ENCODE assay signal across 8 mouse cellular contexts in genomic region chrX:37048890-37049823, GRCm38 (mm10). TPM values are rescaled to one million over a fixed set of nuclear protein-coding genes. Genes with fewer than 3 reads are reported as not detected.
DNase-seq lines count a peak whose midpoint lies in the region; ATAC-seq and TF ChIP-seq lines count a peak whose summit lies in the region.

No protein-coding gene starts in this region.

- H3K27me3 ChIP-seq in testis, adult 2 months (ENCODE audit: control insufficient read depth, insufficient read depth, low read length): no peaks in the 10 kb centered on the region
- peaks cover 75% of the 10 kb centered on the region for H3K27me3 ChIP-seq in hindbrain, embryonic 13.5 days
- peaks cover 75% of the 10 kb centered on the region for H3K27me3 ChIP-seq in liver, embryonic 13.5 days
- peaks cover 8% of the 10 kb centered on the region for H3K27me3 ChIP-seq in stomach, embryonic 15.5 days (replicated peaks)

- H3K4me1 ChIP-seq in testis, adult 2 months (ENCODE audit: control insufficient read depth, insufficient read depth, low read length): peaks cover 17% of the 10 kb centered on the region
- peaks cover 15% of the 10 kb centered on the region for H3K4me1 ChIP-seq in hindbrain, embryonic 13.5 days (replicated peaks)
- no peaks in the 10 kb centered on the region for H3K4me1 ChIP-seq in liver, embryonic 13.5 days (replicated peaks)
- 0 out of 2 replicates have a peak, but pooled peaks cover 7% of the 10 kb centered on the region for H3K4me1 ChIP-seq in stomach, embryonic 15.5 days

- TF ChIP-seq POLR2A in testis, adult 2 months (IDR thresholded peaks at IDR 0.05; ENCODE audit: control insufficient read depth, low read depth, low read length): no peak

- H3K9me3 ChIP-seq in hindbrain, embryonic 13.5 days: no peaks in the 10 kb centered on the region
- no peaks in the 10 kb centered on the region for H3K9me3 ChIP-seq in liver, embryonic 13.5 days (replicated peaks)
- no peaks in the 10 kb centered on the region for H3K9me3 ChIP-seq in stomach, embryonic 15.5 days

- H3K36me3 ChIP-seq in testis, adult 2 months (ENCODE audit: control insufficient read depth, insufficient read depth, low read length): no peaks in the 10 kb centered on the region
- no peaks in the 10 kb centered on the region for H3K36me3 ChIP-seq in hindbrain, embryonic 13.5 days
- H3K36me3 ChIP-seq in liver, embryonic 13.5 days: no peaks in the 10 kb centered on the region
- no peaks in the 10 kb centered on the region for H3K36me3 ChIP-seq in stomach, embryonic 15.5 days

- ATAC-seq in hindbrain, embryonic 13.5 days (ENCODE audit: low FRiP score): no peak
- no peak for ATAC-seq in liver, embryonic 13.5 days (ENCODE audit: low read depth)
- no peak for ATAC-seq in stomach, embryonic 15.5 days (ENCODE audit: insufficient read depth, low FRiP score, low read depth)
- ATAC-seq in erythroid progenitor cell, adult 5-6 weeks (replicated peaks; ENCODE audit: low FRiP score, poor library complexity, severe bottlenecking): no peak

- peak overlapping the region; percentile 40 for H3K4me3 ChIP-seq in testis, adult 2 months (ENCODE audit: control insufficient read depth, low read depth, low read length)
- H3K4me3 ChIP-seq in hindbrain, embryonic 13.5 days: peak overlapping the region; percentile 41
- peak overlapping the region; percentile 23 for H3K4me3 ChIP-seq in liver, embryonic 13.5 days (replicated peaks)
- peak overlapping the region; percentile 33 for H3K4me3 ChIP-seq in stomach, embryonic 15.5 days (replicated peaks)

- 21% methylated on average over 70 of the region's 70 CpGs for WGBS in hindbrain, embryonic 13.5 days
- 17% methylated on average over 70 of the region's 70 CpGs for WGBS in liver, embryonic 13.5 days (ENCODE audit: insufficient replicate concordance)
- 22% methylated on average over 62 of the region's 70 CpGs for WGBS in stomach, embryonic 15.5 days

- peak overlapping the region; percentile 58; the same call in 1 of the 2 replicates for H3K9ac ChIP-seq in hindbrain, embryonic 13.5 days
- no peak overlapping the region for H3K9ac ChIP-seq in liver, embryonic 13.5 days
- H3K9ac ChIP-seq in stomach, embryonic 15.5 days: no peak overlapping the region

- no peak for TF ChIP-seq CTCF in testis, adult 2 months (IDR thresholded peaks at IDR 0.05; ENCODE audit: control insufficient read depth, insufficient read depth, insufficient replicate concordance, low read depth, low read length)

- H3K27ac ChIP-seq in testis, adult 2 months (ENCODE audit: control insufficient read depth, insufficient read depth, low read depth, low read length): no peak overlapping the region
- H3K27ac ChIP-seq in hindbrain, embryonic 13.5 days: no peak overlapping the region
- H3K27ac ChIP-seq in liver, embryonic 13.5 days: no peak overlapping the region
- H3K27ac ChIP-seq in stomach, embryonic 15.5 days: no peak overlapping the region

- H3K4me2 ChIP-seq in hindbrain, embryonic 13.5 days: peak overlapping the region; percentile 62
- H3K4me2 ChIP-seq in liver, embryonic 13.5 days: peak overlapping the region; percentile 46
- peak overlapping the region; percentile 76 for H3K4me2 ChIP-seq in stomach, embryonic 15.5 days

- DNase-seq in cerebellum, adult 9-11 months: peak; percentile 1
- no peak for DNase-seq in cerebellum, postnatal 36 days
- no peak for DNase-seq in testis, postnatal 14 days (ENCODE audit: low spot score)
- no peak for DNase-seq in liver, embryonic 13.5 days

RNA-seq across cellular contexts. Expression of gene Sowahd, which starts 0.5 kb away (rescaled TPM):
- 2.3 and 2.9 TPM in 2 replicates for polyA plus RNA-seq in testis, adult 2 months (2012; rRNA removed)
- polyA plus RNA-seq in hindbrain, embryonic 13.5 days (2015; fragmentation: Nextera tagmentation; extraction: Ambion mirVana): 0.10 TPM in 1 of 2 replicates, not detected in the other
- 0.14 TPM in 1 of 2 replicates, not detected in the other for polyA plus RNA-seq in liver, embryonic 13.5 days (2015; fragmentation: Nextera tagmentation; extraction: Ambion mirVana)
- 0.10 and 0.17 TPM in 2 replicates for polyA plus RNA-seq in stomach, embryonic 15.5 days (2015; fragmentation: Nextera tagmentation; extraction: Ambion mirVana)
- total RNA-seq in erythroid progenitor cell, adult 5-6 weeks (2015; ENCODE audit: low replicate concordance): not detected in 2 replicates
- not detected in 2 replicates for total RNA-seq in erythroid progenitor cell, adult 5-6 weeks (2017; ENCODE audit: low replicate concordance)

RNA-seq across cellular contexts. Expression of gene Rpl39, which starts 36.0 kb away (rescaled TPM):
- polyA plus RNA-seq in testis, adult 2 months (2012; rRNA removed): 15.2 and 19.2 TPM in 2 replicates
- 349 and 381 TPM in 2 replicates for polyA plus RNA-seq in hindbrain, embryonic 13.5 days (2015; fragmentation: Nextera tagmentation; extraction: Ambion mirVana)
- 514 and 551 TPM in 2 replicates for polyA plus RNA-seq in liver, embryonic 13.5 days (2015; fragmentation: Nextera tagmentation; extraction: Ambion mirVana)
- 527 and 550 TPM in 2 replicates for polyA plus RNA-seq in stomach, embryonic 15.5 days (2015; fragmentation: Nextera tagmentation; extraction: Ambion mirVana)
- 436 and 515 TPM in 2 replicates for total RNA-seq in erythroid progenitor cell, adult 5-6 weeks (2015; ENCODE audit: low replicate concordance)
- total RNA-seq in erythroid progenitor cell, adult 5-6 weeks (2017; ENCODE audit: low replicate concordance): 335 and 802 TPM in 2 replicates

RNA-seq across cellular contexts. Expression of gene Sept6, which starts 57.6 kb away (rescaled TPM):
- polyA plus RNA-seq in testis, adult 2 months (2012; rRNA removed): 14.6 and 17.9 TPM in 2 replicates
- polyA plus RNA-seq in hindbrain, embryonic 13.5 days (2015; fragmentation: Nextera tagmentation; extraction: Ambion mirVana): 76.5 TPM in 2 replicates
- polyA plus RNA-seq in liver, embryonic 13.5 days (2015; fragmentation: Nextera tagmentation; extraction: Ambion mirVana): 5.0 and 5.9 TPM in 2 replicates
- polyA plus RNA-seq in stomach, embryonic 15.5 days (2015; fragmentation: Nextera tagmentation; extraction: Ambion mirVana): 15.9 and 16.2 TPM in 2 replicates
- total RNA-seq in erythroid progenitor cell, adult 5-6 weeks (2015; ENCODE audit: low replicate concordance): 10.5 and 18.4 TPM in 2 replicates
- 3.9 and 6.8 TPM in 2 replicates for total RNA-seq in erythroid progenitor cell, adult 5-6 weeks (2017; ENCODE audit: low replicate concordance)

Comparison
In these comparisons a context has a peak if more than half of its experiments do, and no peak if none do; other contexts are left out.
1. RNA of gene Rpl39, which starts 36.0 kb away (polyA plus RNA-seq): 527 to 550 TPM in stomach, embryonic 15.5 days, 514 to 551 TPM in liver, embryonic 13.5 days and 349 to 381 TPM in hindbrain, embryonic 13.5 days; 15.2 to 19.2 TPM in testis, adult 2 months; every median in the first group is over 10 times any median in the second.
2. Peak in every context shown above with its lines, with median percentiles within 50 percentile points of each other: H3K4me3 ChIP-seq and H3K4me2 ChIP-seq.